Mouse (Mus musculus): ENCODE measurements at regions not wholly inside any gene's neighbourhood (a gene's known extent, or its start where the extent isn't known, plus 50 kb on each side); places are given as distances from the start of the nearest gene placed in this dataset.

- WGBS, result 49% methylated on average over 6 of the region's 6 CpGs
- Histone ChIP-seq H3K27ac (no peak overlapping the region), H3K9ac (no peak overlapping the region), H3K4me1 (peaks cover 30% of the 10 kb centered on the region), H3K4me2 (peak overlapping the region; percentile 59), H3K4me3 (replicated peaks) (peak overlapping the region; percentile 38; the same call in 1 of the 2 replicates), H3K27me3 (no peaks in the 10 kb centered on the region), H3K36me3 (no peaks in the 10 kb centered on the region), H3K9me3 (replicated peaks) (no peaks in the 10 kb centered on the region)
- ATAC-seq (replicated peaks; ENCODE audit: low FRiP score), result 0 out of 2 replicates have a peak, but pooled peaks have one; percentile 7
Measured at GRCm38 (mm10) chr10:17332025-17332767, 390.8 kb upstream of the Cited2 start.

GRCm38 (mm10) chr10:17332986-17333385 is 390.0 kb upstream of the Cited2 start:
- H3K27me3 ChIP-seq, result no peaks in the 10 kb centered on the region
- H3K27ac ChIP-seq, result no peak overlapping the region
- no peaks in the 10 kb centered on the region for H3K9me3 ChIP-seq (replicated peaks)
- 45% methylated on average over 3 of the region's 3 CpGs for WGBS
- H3K4me1 ChIP-seq, result peaks cover 30% of the 10 kb centered on the region
- no peaks in the 10 kb centered on the region for H3K36me3 ChIP-seq
- no peak overlapping the region for H3K4me2 ChIP-seq
- H3K4me3 ChIP-seq (replicated peaks), result no peak overlapping the region
- H3K9ac ChIP-seq, result no peak overlapping the region
- ATAC-seq (replicated peaks; ENCODE audit: low FRiP score), result no peak

- ATAC-seq (replicated peaks; ENCODE audit: low FRiP score), result peak; percentile 80
- 21% methylated on average over 6 of the region's 6 CpGs for WGBS
Measured at GRCm38 (mm10) chr10:17333676-17334075, 389.3 kb upstream of the Cited2 start.

GRCm38 (mm10) chr10:17337217-17337616 is 385.8 kb upstream of the Cited2 start:
- 87% methylated on average over 2 of the region's 2 CpGs for whole genome bisulfite sequencing
- no peak for ATAC-seq (replicated peaks; ENCODE audit: low FRiP score)

More at GRCm38 (mm10) chr10:17333676-17334075, 389.3 kb upstream of the Cited2 start:
- Histone ChIP-seq H3K27ac (no peak overlapping the region), H3K4me2 (no peak overlapping the region), H3K9ac (no peak overlapping the region), H3K27me3 (no peaks in the 10 kb centered on the region), H3K4me3 (replicated peaks) (no peak overlapping the region), H3K4me1 (peaks cover 30% of the 10 kb centered on the region), H3K9me3 (replicated peaks) (no peaks in the 10 kb centered on the region), H3K36me3 (no peaks in the 10 kb centered on the region)

GRCm38 (mm10) chr10:17343829-17344228 is 379.2 kb upstream of the Cited2 start:
- Histone ChIP-seq H3K27me3 (no peaks in the 10 kb centered on the region), H3K9me3 (replicated peaks) (no peaks in the 10 kb centered on the region), H3K4me3 (replicated peaks) (no peak overlapping the region), H3K4me2 (no peak overlapping the region), H3K4me1 (no peaks in the 10 kb centered on the region), H3K9ac (no peak overlapping the region), H3K27ac (no peak overlapping the region), H3K36me3 (no peaks in the 10 kb centered on the region)
- WGBS, result 85% methylated on average over 1 of the region's 1 CpGs
- no peak for ATAC-seq (replicated peaks; ENCODE audit: low FRiP score)

More at GRCm38 (mm10) chr10:17337217-17337616, 385.8 kb upstream of the Cited2 start:
- H3K27ac ChIP-seq, result no peak overlapping the region
- H3K4me2 ChIP-seq, result no peak overlapping the region
- H3K27me3 ChIP-seq, result no peaks in the 10 kb centered on the region
- H3K4me3 ChIP-seq (replicated peaks), result no peak overlapping the region
- H3K36me3 ChIP-seq, result no peaks in the 10 kb centered on the region
- H3K9ac ChIP-seq, result no peak overlapping the region
- H3K4me1 ChIP-seq, result peaks cover 16% of the 10 kb centered on the region
- H3K9me3 ChIP-seq (replicated peaks), result no peaks in the 10 kb centered on the region

GRCm38 (mm10) chr10:17352202-17352994 is 370.6 kb upstream of the Cited2 start:
- Histone ChIP-seq H3K9me3 (replicated peaks) (no peaks in the 10 kb centered on the region), H3K4me2 (no peak overlapping the region), H3K36me3 (no peaks in the 10 kb centered on the region), H3K27me3 (no peaks in the 10 kb centered on the region), H3K9ac (no peak overlapping the region), H3K4me1 (peaks cover 8% of the 10 kb centered on the region), H3K4me3 (replicated peaks) (no peak overlapping the region), H3K27ac (no peak overlapping the region)
- 79% methylated on average over 14 of the region's 14 CpGs for WGBS
- no peak for ATAC-seq (replicated peaks; ENCODE audit: low FRiP score)

- WGBS, result 42% methylated on average over 4 of the region's 4 CpGs
- no peaks in the 10 kb centered on the region for H3K36me3 ChIP-seq
- peaks cover 8% of the 10 kb centered on the region for H3K4me1 ChIP-seq
- peak overlapping the region; percentile 18; the same call in 1 of the 2 replicates for H3K27ac ChIP-seq
- no peak overlapping the region for H3K9ac ChIP-seq
- no peak for ATAC-seq (replicated peaks; ENCODE audit: low FRiP score)
- H3K9me3 ChIP-seq (replicated peaks), result no peaks in the 10 kb centered on the region
- no peak overlapping the region for H3K4me3 ChIP-seq (replicated peaks)
- no peaks in the 10 kb centered on the region for H3K27me3 ChIP-seq
- H3K4me2 ChIP-seq, result no peak overlapping the region
Measured at GRCm38 (mm10) chr10:17355476-17355875, 367.5 kb upstream of the Cited2 start.

GRCm38 (mm10) chr10:17356041-17356440 is 367.0 kb upstream of the Cited2 start:
- Histone ChIP-seq H3K27me3 (no peaks in the 10 kb centered on the region), H3K9me3 (replicated peaks) (no peaks in the 10 kb centered on the region), H3K4me1 (peaks cover 8% of the 10 kb centered on the region), H3K4me3 (replicated peaks) (no peak overlapping the region), H3K36me3 (no peaks in the 10 kb centered on the region), H3K9ac (no peak overlapping the region), H3K27ac (peak overlapping the region; percentile 18), H3K4me2 (no peak overlapping the region)
- 15% methylated on average over 3 of the region's 3 CpGs for WGBS
- 0 out of 2 replicates have a peak, but pooled peaks have one; percentile 43 for ATAC-seq (replicated peaks; ENCODE audit: low FRiP score)

GRCm38 (mm10) chr10:17362643-17363042 is 360.4 kb upstream of the Cited2 start:
- Histone ChIP-seq H3K27me3 (no peaks in the 10 kb centered on the region), H3K4me2 (no peak overlapping the region), H3K36me3 (no peaks in the 10 kb centered on the region), H3K4me3 (replicated peaks) (no peak overlapping the region), H3K27ac (no peak overlapping the region), H3K4me1 (peaks cover 18% of the 10 kb centered on the region), H3K9me3 (replicated peaks) (no peaks in the 10 kb centered on the region), H3K9ac (no peak overlapping the region)
- WGBS, result 77% methylated on average over 3 of the region's 3 CpGs
- ATAC-seq (replicated peaks; ENCODE audit: low FRiP score), result no peak

- ATAC-seq (replicated peaks; ENCODE audit: low FRiP score), result no peak; the same call in 1 of the 2 replicates
- Histone ChIP-seq H3K4me2 (no peak overlapping the region), H3K9me3 (replicated peaks) (no peaks in the 10 kb centered on the region), H3K4me3 (replicated peaks) (no peak overlapping the region), H3K27ac (peak overlapping the region; percentile 19; the same call in 1 of the 2 replicates), H3K27me3 (no peaks in the 10 kb centered on the region), H3K4me1 (peaks cover 18% of the 10 kb centered on the region), H3K36me3 (no peaks in the 10 kb centered on the region), H3K9ac (no peak overlapping the region)
- 39% methylated on average over 3 of the region's 3 CpGs for WGBS
Measured at GRCm38 (mm10) chr10:17366042-17366740, 356.8 kb upstream of the Cited2 start.

GRCm38 (mm10) chr10:17367026-17367425 is 356.0 kb upstream of the Cited2 start:
- H3K9me3 ChIP-seq (replicated peaks), result no peaks in the 10 kb centered on the region
- no peak overlapping the region for H3K4me3 ChIP-seq (replicated peaks)
- H3K4me2 ChIP-seq, result no peak overlapping the region
- H3K4me1 ChIP-seq, result peaks cover 18% of the 10 kb centered on the region
- H3K27me3 ChIP-seq, result no peaks in the 10 kb centered on the region
- WGBS, result 5% methylated on average over 5 of the region's 5 CpGs
- no peak overlapping the region for H3K9ac ChIP-seq
- ATAC-seq (replicated peaks; ENCODE audit: low FRiP score), result peak; percentile 92
- H3K36me3 ChIP-seq, result no peaks in the 10 kb centered on the region
- peak overlapping the region; percentile 33; the same call in 1 of the 2 replicates for H3K27ac ChIP-seq

GRCm38 (mm10) chr10:17367430-17367829 is 355.6 kb upstream of the Cited2 start:
- Histone ChIP-seq H3K9me3 (replicated peaks) (no peaks in the 10 kb centered on the region), H3K4me2 (no peak overlapping the region), H3K4me1 (peaks cover 18% of the 10 kb centered on the region), H3K4me3 (replicated peaks) (no peak overlapping the region), H3K36me3 (no peaks in the 10 kb centered on the region), H3K27me3 (no peaks in the 10 kb centered on the region), H3K27ac (peak overlapping the region; percentile 33; the same call in 1 of the 2 replicates), H3K9ac (no peak overlapping the region)
- ATAC-seq (replicated peaks; ENCODE audit: low FRiP score), result peak; percentile 62
